Mouse (Mus musculus): ENCODE results near the gene 1700029P11Rik.

1700029P11Rik gene

DNA sequence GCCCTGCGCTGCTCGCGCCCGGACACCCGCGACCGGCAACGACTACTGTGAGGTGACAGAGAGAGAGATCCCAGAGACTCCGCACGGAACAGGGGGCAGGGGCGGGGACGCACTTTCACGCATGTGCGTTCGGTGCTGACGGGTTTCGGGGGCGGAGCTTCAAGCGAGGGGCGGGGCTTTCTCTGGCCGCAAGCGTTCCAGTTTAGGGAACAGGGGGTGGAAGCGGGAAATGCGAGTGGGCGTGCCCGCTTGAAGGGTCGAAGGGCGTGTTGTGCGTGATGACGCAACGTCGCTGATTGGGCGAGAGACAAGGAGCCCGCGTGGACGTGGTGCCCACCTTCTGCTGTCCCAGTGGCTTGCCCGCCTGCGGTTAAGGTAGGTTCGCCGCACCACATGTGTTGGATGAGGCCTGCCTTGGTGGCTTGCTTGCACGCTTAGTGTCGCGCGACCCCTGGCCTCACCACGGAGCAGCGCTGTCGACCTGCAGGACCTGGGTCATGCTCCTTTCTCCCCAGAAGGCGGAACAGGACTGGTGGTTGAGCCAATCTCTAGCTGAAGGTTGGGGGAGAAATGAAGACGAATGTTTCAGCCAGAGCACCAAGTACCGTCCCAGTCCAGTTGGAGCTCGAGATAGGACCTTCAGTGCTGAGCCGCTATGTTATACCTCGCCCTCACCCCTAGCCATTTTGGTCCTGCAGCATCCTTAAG lies 35.9 kb downstream of the 1700029P11Rik start:
- DNase-seq, result peak; percentile 99

DNA sequence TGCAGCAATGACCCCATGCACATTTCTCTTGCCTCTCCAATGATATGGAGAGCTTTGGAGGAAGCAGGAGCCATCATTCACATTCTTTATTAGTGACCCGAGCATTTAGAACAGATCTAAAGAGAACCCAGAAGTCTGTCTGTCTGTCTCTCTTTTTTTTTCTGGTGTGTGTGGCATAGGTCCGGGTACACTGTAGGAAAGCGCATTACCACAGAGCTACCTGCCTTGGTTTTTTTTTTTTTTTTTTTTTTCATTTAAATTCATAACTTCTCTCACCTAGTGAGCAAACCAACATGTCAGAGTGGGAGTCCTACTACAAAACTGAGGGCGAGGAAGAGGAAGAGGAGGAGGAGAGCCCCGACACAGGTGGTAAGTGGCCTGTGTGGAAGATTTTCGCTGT lies 36.5 kb downstream of the 1700029P11Rik start:
- no peak for DNase-seq

DNA sequence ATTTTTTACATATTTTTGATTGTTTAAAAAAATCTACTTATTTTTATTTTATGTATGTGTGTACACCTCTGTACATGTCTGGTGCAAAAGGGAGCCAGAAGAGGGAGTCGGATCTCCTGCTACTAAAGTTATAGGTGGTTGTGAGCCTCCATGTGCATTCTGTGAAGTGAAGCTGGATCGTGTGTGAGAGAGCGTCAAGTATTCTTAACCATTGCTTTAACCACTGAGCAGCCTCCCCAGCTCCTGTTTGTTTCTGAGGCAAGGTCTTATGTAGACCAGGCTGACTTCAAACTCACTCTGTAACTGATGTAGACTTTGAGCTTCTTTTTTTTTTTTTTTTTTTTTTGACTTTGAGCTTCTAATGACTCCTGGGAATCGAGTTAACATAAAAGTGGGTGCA lies 37.1 kb downstream of the 1700029P11Rik start:
- DNase-seq, result no peak

DNA sequence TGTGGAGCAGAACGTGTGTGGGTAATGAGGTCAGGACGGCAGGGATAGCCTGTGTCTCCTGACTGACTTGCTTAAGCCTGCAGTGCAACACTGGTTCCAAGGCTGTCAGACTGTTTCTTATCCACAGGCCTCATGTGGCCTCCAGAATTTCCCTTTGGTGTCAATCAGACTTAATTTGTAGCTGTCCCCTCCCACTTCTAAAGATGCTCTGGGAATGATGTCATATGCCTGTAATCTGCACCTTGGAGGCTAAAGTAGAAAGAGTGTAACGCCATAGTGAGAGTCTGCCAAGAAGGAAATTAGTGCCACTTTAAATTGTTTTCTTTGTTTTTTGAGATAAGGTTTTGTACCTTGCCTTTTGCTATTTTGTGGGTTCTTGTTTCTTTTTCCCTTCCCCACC lies 38.9 kb downstream of the 1700029P11Rik start:
- no peak for DNase-seq

DNA sequence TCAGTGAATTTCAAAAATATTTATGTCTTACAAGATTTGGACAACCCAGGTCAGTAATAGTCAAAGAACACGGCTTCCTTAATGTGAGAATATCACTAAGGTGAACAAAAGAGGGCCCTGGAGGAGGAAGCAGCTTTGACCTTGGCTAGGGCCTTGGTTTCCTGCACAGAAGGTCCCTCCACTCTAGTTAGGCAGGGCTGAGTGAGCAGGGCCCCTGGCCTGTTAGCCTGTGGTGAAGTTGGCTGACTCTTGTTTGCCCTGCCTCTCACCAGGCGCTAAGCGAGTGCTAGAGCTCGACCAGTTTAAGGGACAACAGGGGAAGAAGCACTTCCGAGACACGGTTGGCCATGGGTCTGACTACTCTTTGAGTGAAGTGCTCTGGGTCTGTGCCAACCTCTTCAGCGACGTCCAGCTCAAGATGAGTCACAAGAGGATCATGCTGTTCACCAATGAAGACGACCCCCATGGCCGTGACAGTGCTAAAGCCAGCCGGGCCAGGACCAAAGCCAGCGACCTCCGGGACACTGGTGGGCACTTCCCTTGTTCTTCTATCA lies 42.3 kb downstream of the 1700029P11Rik start:
- no peak for DNase-seq

DNA sequence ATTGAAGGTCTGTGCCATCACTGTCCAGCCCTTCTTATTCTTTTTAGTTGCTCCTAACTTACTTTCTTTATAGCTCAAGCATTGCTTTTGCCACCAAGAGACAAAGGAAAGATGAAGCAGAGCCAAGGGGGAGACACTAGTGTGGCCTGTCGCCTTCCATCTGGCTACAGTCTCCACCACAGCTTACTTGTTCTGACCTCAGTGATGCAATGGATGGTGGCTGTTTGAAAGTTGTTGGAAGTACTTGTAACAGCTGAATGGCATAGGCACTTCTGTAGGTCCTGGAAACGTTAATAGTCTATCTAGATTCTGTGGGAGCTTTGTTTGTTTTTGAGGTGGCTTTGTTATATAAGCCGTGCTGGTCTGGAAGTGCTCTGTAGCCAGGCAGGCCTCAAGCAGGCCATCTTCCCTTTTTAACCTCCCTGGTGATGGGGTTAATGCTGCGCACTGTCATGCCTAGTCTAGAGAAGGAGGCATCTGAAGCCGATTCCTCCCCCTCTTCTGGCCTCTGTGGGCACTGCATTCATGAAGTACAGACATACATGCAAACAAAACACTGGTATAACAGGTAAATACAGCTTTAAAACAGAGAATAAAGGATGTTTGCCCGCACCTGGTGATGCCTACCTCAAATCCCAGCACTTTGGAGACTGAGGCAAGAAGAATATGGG lies 43.8 kb downstream of the 1700029P11Rik start:
- no peak for DNase-seq

DNA sequence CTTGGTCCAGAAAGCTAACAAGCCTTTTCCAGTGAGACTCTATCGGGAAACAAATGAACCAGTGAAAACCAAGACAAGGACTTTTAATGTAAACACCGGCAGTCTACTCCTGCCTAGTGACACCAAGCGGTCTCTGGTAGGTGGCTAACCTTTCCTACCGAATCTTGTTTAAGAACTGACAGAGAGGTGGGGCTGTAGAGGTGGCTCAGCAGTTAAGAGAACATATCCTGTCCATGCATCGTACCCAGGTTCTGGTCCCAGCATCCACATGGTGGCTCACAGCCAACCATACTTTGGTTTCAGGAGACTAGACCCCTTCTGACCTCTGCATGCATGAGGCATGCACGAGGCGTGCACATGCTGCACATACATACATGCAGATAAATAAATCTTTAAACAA lies 46.9 kb downstream of the 1700029P11Rik start:
- DNase-seq, result no peak

DNA sequence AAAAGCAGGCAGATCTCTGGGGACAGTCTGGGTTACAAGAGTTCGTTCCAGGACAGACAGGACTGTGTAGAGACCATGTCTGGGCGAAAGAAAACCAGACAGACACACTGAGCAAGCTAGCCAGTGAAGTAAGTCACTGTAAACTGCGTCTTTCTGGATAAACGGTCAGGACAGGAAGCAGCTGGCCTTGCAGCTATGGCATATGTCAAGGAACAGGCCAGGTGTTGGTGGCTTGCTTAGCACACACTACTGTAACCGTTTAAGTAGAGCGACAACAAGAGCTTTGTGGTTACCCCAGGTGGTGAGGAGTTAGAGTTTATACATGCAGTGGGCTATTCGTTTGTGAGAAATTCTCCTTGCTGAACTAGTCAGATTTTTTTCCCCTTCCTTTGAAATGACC lies 47.4 kb downstream of the 1700029P11Rik start:
- no peak for DNase-seq
